Mouse (Mus musculus): ENCODE measurements at regions not wholly inside any gene's neighbourhood (a gene's known extent, or its start where the extent isn't known, plus 50 kb on each side); places are given as distances from the start of the nearest gene placed in this dataset.
A peak's percentile ranks its signal among the peaks of the same experiment; 100 is the strongest.

GRCm38 (mm10) chr4:91029462-91029861 lies 371.1 kb downstream of the Elavl2 start:
- DNase-seq: no peak

GRCm38 (mm10) chr4:91028013-91028626 lies 372.5 kb downstream of the Elavl2 start:
- DNase-seq: no peak

GRCm38 (mm10) chr4:90996388-90997092 lies 404.0 kb downstream of the Elavl2 start:
- DNase-seq: no peak

GRCm38 (mm10) chr4:90964658-90965057 lies 435.9 kb downstream of the Elavl2 start:
- DNase-seq: no peak

- DNase-seq: no peak
Observed at GRCm38 (mm10) chr4:90943687-90944385, 456.7 kb downstream of the Elavl2 start.

GRCm38 (mm10) chr4:90917312-90918107 lies 483.1 kb downstream of the Elavl2 start:
- no peak for DNase-seq

GRCm38 (mm10) chr4:90906311-90906710 lies 494.3 kb downstream of the Elavl2 start:
- no peak for DNase-seq

GRCm38 (mm10) chr4:90868209-90868608 lies 532.4 kb downstream of the Elavl2 start:
- DNase-seq: no peak

GRCm38 (mm10) chr4:90860854-90861253 lies 539.7 kb downstream of the Elavl2 start:
- peak; percentile 34 for DNase-seq

GRCm38 (mm10) chr4:90839804-90840203 lies 560.8 kb downstream of the Elavl2 start:
- no peak for DNase-seq

GRCm38 (mm10) chr4:90799078-90799477 lies 580.5 kb downstream of the Zfp352 start:
- no peak for DNase-seq

- DNase-seq: no peak
Observed at GRCm38 (mm10) chr4:90798637-90799036, 580.0 kb downstream of the Zfp352 start.

- no peak for DNase-seq
Observed at GRCm38 (mm10) chr4:90797472-90797871, 578.9 kb downstream of the Zfp352 start.

Data from heart, postnatal 4 days (tissue).